Mouse (Mus musculus) erythroblast, embryonic 14.5 days (primary cell): ENCODE data around the gene Spata16.

Experiments
- GATA1 ChIP-seq: IDR thresholded peaks from 2 replicates; pipeline ENCODE4 v1.6.1; 2012; ENCODE audit warnings: low read length, inconsistent platforms, mixed read lengths
- TAL1 ChIP-seq: IDR thresholded peaks from 3 replicates; pipeline ENCODE4 v1.6.1; 2012; ENCODE audit warnings: low read length, inconsistent platforms, mixed read lengths

DNA sequence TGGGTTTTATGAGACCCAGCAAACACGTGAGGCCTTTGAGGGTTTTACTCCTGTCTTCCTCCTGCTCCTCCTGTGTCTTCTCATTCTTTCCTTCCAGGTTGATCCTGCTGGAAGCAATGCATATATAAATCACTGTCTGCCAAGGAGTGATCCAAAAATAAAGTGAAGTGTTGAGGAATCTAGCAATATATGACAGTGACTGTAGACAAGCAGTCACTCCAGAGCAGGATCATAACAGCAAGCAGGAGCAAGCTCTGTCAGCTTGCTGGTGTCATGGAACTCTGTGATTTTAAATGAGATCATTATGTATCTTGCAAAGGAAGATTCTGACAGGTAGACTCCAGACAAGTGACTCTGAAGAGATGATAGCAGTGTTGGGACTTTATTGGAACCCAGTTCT, 159.5 kb downstream of the Spata16 start:
- no peak for TF ChIP-seq GATA1
- no peak for TF ChIP-seq TAL1
